Mouse (Mus musculus): ENCODE measurements at regions not wholly inside any gene's neighbourhood (a gene's known extent, or its start where the extent isn't known, plus 50 kb on each side); places are given as distances from the start of the nearest gene placed in this dataset.

GRCm38 (mm10) chr15:59733031-59733810 lies 283.2 kb downstream of the 4933412E24Rik start:
- TF ChIP-seq CTCF (IDR thresholded peaks at IDR 0.05) (no peak), POLR2A (IDR thresholded peaks at IDR 0.05; ENCODE audit: insufficient read depth, low read depth, low read length) (no peak), EP300 (IDR thresholded peaks at IDR 0.05; ENCODE audit: insufficient read depth, low read depth, low read length) (no peak)
